Mouse (Mus musculus): ENCODE data around the gene Smyd1. TPM values are rescaled to one million over a fixed set of nuclear protein-coding genes. Genes with fewer than 3 reads are reported as not detected.

Smyd1 gene
- not detected in 2 replicates for polyA plus RNA-seq (2012; ENCODE audit: insufficient read depth, insufficient read length, low replicate concordance, missing spikeins)

DNA sequence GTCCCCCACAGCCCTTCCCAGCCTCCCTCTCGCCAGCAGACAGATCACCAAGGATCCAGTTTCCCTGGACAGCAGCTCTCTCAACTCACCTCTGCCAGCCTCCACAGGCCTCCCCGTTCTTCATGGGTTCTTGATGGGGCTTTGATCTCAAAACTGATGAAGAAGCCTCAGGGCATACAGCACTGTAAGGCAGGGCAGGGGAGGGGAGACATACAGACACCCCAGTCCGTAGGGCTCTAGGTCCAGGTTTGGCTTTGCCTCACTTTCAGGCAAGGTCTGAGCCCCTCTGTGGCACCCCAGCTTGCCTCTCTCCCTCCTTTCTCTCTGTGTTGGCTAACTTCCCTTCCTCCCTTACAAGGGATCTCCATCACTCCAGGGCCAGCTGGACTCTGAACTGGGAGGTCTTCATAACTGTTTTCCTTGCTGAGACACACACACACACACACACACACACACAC lies at the start of gene Smyd1:
TSS of gene Smyd1 (minus strand) at position 408 of the 458 bp plus-strand sequence.
- 86% methylated on average over 3 of the region's 3 CpGs for WGBS
- no peak within 1 kb of the TSS for H3K27ac ChIP-seq (ENCODE audit: insufficient read depth, low read depth, low read length)
- no peak within 1 kb of the TSS; the same call in 1 of the 2 replicates for H3K4me3 ChIP-seq (ENCODE audit: insufficient read depth, low read depth, low read length)
- TF ChIP-seq CTCF (IDR thresholded peaks at IDR 0.05; ENCODE audit: insufficient read depth, low read depth, low read length) (no peak), POLR2A (IDR thresholded peaks at IDR 0.05; ENCODE audit: insufficient read depth, low read depth, low read length) (no peak)
- H3K4me1 ChIP-seq (ENCODE audit: control insufficient read depth, insufficient read depth, low read length), result no peaks in the 10 kb centered on the region

- Histone ChIP-seq H3K4me1 (ENCODE audit: control insufficient read depth, insufficient read depth, low read length) (no peaks in the 10 kb centered on the region), H3K4me3 (ENCODE audit: insufficient read depth, low read depth, low read length) (no peak overlapping the region), H3K27ac (ENCODE audit: insufficient read depth, low read depth, low read length) (no peak overlapping the region)
- 91% methylated on average over 5 of the region's 5 CpGs for WGBS
- TF ChIP-seq CTCF (IDR thresholded peaks at IDR 0.05; ENCODE audit: insufficient read depth, low read depth, low read length), result no peak
- TF ChIP-seq POLR2A (IDR thresholded peaks at IDR 0.05; ENCODE audit: insufficient read depth, low read depth, low read length), result no peak
Measured at GRCm38 (mm10) chr6:71371085-71371605, 49.1 kb upstream of the Smyd1 start.

DNA sequence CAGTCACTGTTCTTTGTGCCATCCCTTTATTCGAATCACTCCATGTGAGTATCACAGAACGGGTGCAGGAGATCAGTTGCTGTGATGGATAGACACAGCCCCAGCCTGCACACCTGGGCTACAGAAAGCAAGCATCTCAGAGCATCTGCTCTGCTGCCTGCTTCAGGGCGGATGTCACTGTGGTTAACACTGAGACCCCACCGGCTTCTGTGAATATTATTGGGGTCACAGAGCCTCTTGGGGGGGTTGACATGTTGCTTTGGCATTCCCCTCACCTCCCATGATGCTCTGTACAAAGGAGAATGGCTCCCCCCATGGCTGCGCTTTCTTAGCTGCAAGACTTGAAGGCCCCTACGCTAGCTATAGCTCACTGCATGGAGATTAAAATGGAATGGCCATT lies 47.4 kb upstream of the Smyd1 start:
- Histone ChIP-seq H3K4me3 (ENCODE audit: insufficient read depth, low read depth, low read length) (no peak overlapping the region), H3K27ac (ENCODE audit: insufficient read depth, low read depth, low read length) (no peak overlapping the region), H3K4me1 (ENCODE audit: control insufficient read depth, insufficient read depth, low read length) (no peaks in the 10 kb centered on the region)
- TF ChIP-seq CTCF (IDR thresholded peaks at IDR 0.05; ENCODE audit: insufficient read depth, low read depth, low read length), result no peak
- TF ChIP-seq POLR2A (IDR thresholded peaks at IDR 0.05; ENCODE audit: insufficient read depth, low read depth, low read length), result no peak
- 96% methylated on average over 6 of the region's 6 CpGs for WGBS

- 57% methylated on average over 2 of the region's 2 CpGs for WGBS
- H3K27ac ChIP-seq (ENCODE audit: insufficient read depth, low read depth, low read length), result no peak overlapping the region
- no peak overlapping the region for H3K4me3 ChIP-seq (ENCODE audit: insufficient read depth, low read depth, low read length)
- TF ChIP-seq CTCF (IDR thresholded peaks at IDR 0.05; ENCODE audit: insufficient read depth, low read depth, low read length) (no peak), POLR2A (IDR thresholded peaks at IDR 0.05; ENCODE audit: insufficient read depth, low read depth, low read length) (no peak)
- H3K4me1 ChIP-seq (ENCODE audit: control insufficient read depth, insufficient read depth, low read length), result no peaks in the 10 kb centered on the region
Measured at GRCm38 (mm10) chr6:71363995-71364394, 42.0 kb upstream of the Smyd1 start.

DNA sequence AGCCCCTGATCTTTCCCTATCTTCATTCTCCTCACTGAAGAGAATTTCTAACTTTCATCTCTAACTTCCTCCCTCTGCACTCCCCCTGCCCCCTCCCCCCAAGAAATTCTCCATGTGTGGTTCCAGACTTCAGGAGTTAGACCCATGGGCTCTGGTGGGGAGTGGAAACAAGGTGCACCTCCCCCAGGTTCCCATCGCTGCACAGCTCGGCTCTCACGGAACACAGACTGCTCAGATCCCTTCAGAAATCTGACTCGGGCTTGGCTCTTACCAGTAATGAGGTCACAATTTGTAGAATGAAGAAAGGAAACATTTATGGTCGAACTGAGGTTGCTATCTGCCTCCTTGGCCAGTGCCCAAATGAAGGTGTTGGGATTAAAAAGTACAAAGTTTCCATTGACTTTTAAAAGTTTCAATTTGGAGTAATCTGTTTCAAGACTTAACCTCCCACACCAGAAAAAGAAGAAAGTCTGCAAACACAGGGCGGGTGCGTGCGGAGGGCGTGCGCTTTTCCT lies 39.2 kb upstream of the Smyd1 start:
- TF ChIP-seq POLR2A (IDR thresholded peaks at IDR 0.05; ENCODE audit: insufficient read depth, low read depth, low read length) (no peak), CTCF (IDR thresholded peaks at IDR 0.05; ENCODE audit: insufficient read depth, low read depth, low read length) (no peak)
- 76% methylated on average over 10 of the region's 10 CpGs for WGBS
- Histone ChIP-seq H3K4me1 (ENCODE audit: control insufficient read depth, insufficient read depth, low read length) (no peaks in the 10 kb centered on the region), H3K4me3 (ENCODE audit: insufficient read depth, low read depth, low read length) (no peak overlapping the region), H3K27ac (ENCODE audit: insufficient read depth, low read depth, low read length) (no peak overlapping the region)

GRCm38 (mm10) chr6:71360751-71361150 lies 38.7 kb upstream of the Smyd1 start:
- TF ChIP-seq CTCF (IDR thresholded peaks at IDR 0.05; ENCODE audit: insufficient read depth, low read depth, low read length) (no peak), POLR2A (IDR thresholded peaks at IDR 0.05; ENCODE audit: insufficient read depth, low read depth, low read length) (no peak)
- no peak overlapping the region for H3K4me3 ChIP-seq (ENCODE audit: insufficient read depth, low read depth, low read length)
- WGBS, result 63% methylated on average over 5 of the region's 5 CpGs
- H3K4me1 ChIP-seq (ENCODE audit: control insufficient read depth, insufficient read depth, low read length), result no peaks in the 10 kb centered on the region
- no peak overlapping the region for H3K27ac ChIP-seq (ENCODE audit: insufficient read depth, low read depth, low read length)

- TF ChIP-seq CTCF (IDR thresholded peaks at IDR 0.05; ENCODE audit: insufficient read depth, low read depth, low read length), result no peak
- TF ChIP-seq POLR2A (IDR thresholded peaks at IDR 0.05; ENCODE audit: insufficient read depth, low read depth, low read length), result no peak
- Histone ChIP-seq H3K27ac (ENCODE audit: insufficient read depth, low read depth, low read length) (peak overlapping the region; percentile 34; the same call in 1 of the 2 replicates), H3K4me3 (ENCODE audit: insufficient read depth, low read depth, low read length) (no peak overlapping the region), H3K4me1 (ENCODE audit: control insufficient read depth, insufficient read depth, low read length) (no peaks in the 10 kb centered on the region)
- WGBS, result 76% methylated on average over 4 of the region's 4 CpGs
Measured at GRCm38 (mm10) chr6:71360221-71360620, 38.2 kb upstream of the Smyd1 start.

- 90% methylated on average over 7 of the region's 7 CpGs for WGBS
- Histone ChIP-seq H3K4me3 (ENCODE audit: insufficient read depth, low read depth, low read length) (no peak overlapping the region), H3K4me1 (ENCODE audit: control insufficient read depth, insufficient read depth, low read length) (no peaks in the 10 kb centered on the region), H3K27ac (ENCODE audit: insufficient read depth, low read depth, low read length) (no peak overlapping the region)
- TF ChIP-seq CTCF (IDR thresholded peaks at IDR 0.05; ENCODE audit: insufficient read depth, low read depth, low read length) (no peak), POLR2A (IDR thresholded peaks at IDR 0.05; ENCODE audit: insufficient read depth, low read depth, low read length) (no peak)
Measured at GRCm38 (mm10) chr6:71357493-71357892, 35.5 kb upstream of the Smyd1 start.

DNA sequence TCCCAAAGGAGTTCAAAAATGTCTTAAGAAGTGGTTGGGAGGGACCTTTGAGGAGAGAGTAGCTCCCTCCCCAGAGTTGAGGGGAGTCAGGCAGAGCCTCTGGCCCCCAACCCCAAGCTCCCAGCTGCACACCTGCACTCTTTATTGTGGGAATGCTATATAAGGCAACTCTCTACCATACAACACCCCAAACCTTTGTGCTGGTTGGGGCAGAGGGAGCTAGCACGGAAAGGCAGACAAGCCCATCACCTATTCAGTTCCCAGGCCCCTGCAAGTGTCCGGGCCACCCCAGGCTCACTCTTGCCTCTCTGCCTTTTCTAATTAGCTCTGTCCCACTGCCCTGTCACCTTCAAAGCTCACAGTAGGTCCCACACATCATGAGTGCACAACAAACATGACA lies 31.7 kb upstream of the Smyd1 start:
- no peaks in the 10 kb centered on the region for H3K4me1 ChIP-seq (ENCODE audit: control insufficient read depth, insufficient read depth, low read length)
- 72% methylated on average over 2 of the region's 2 CpGs for WGBS
- H3K27ac ChIP-seq (ENCODE audit: insufficient read depth, low read depth, low read length), result no peak overlapping the region
- no peak for TF ChIP-seq CTCF (IDR thresholded peaks at IDR 0.05; ENCODE audit: insufficient read depth, low read depth, low read length)
- no peak for TF ChIP-seq POLR2A (IDR thresholded peaks at IDR 0.05; ENCODE audit: insufficient read depth, low read depth, low read length)
- H3K4me3 ChIP-seq (ENCODE audit: insufficient read depth, low read depth, low read length), result no peak overlapping the region
